Mouse (Mus musculus) ZHBTc4 (cell line): ENCODE results near the gene Phactr2.

Experiments
- DNase-seq: peaks from one replicate; pipeline ENCODE4 v3.0.0-alpha.2; 2011; ENCODE audit warnings: low read depth, low spot score

Gene Phactr2

DNA sequence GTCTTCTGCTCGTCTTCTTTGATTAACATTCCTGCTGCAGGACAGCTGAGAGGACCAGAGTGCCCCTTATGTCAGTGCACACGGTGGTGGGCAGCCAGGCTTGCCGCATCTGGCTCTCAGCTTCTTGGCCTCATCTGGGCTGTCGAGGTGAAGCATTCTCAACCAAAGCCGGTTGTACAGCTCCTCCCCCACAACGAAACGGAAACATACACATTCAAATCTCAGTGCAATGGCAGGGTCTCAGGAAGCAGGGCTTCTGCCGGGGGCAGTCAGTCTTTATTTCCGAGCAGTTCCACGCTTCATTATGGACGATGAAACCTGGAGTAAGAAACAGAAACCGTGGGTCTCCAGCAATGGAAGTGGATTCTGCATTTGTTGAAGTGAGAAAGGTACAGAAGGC, 260.3 kb downstream of the Phactr2 start:
- no peak for DNase-seq

DNA sequence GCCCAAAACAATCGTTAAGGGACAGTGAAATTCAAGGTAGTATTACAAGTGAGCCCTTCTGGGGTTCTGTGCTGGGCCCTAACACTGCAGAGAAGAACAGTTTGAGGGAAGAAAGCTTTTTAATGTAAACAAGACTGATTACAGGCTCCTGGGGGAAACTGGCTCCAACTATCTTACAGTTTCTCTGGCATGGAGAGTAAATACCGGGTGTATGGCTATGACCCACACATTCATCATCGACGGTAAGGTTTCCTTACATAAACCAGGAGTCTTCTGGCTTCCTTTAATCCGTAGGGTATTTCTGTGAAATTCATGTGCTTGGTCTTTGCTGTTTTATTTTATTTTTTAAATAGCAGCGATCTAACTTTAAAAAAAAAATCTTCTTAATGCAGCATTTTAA, 261.4 kb downstream of the Phactr2 start:
- DNase-seq: no peak

DNA sequence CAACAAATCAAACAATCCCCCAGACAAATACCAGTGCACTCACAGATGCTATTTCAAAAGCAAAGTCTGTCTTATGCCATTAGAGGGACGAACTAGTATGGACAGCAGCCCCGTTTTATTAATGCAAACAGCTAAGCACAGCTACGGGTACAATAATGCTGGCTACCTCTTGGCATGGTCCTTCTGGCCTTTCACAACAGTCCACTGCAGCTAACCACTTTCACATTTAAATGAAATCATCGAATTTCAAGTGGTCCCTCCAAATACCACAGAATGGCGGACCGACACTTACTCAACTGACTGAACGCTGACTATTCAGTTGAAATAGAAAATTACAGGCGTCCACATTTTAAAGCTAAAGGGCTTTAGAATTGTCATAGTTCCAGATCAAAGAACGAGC, 261.9 kb downstream of the Phactr2 start:
- no peak for DNase-seq

DNA sequence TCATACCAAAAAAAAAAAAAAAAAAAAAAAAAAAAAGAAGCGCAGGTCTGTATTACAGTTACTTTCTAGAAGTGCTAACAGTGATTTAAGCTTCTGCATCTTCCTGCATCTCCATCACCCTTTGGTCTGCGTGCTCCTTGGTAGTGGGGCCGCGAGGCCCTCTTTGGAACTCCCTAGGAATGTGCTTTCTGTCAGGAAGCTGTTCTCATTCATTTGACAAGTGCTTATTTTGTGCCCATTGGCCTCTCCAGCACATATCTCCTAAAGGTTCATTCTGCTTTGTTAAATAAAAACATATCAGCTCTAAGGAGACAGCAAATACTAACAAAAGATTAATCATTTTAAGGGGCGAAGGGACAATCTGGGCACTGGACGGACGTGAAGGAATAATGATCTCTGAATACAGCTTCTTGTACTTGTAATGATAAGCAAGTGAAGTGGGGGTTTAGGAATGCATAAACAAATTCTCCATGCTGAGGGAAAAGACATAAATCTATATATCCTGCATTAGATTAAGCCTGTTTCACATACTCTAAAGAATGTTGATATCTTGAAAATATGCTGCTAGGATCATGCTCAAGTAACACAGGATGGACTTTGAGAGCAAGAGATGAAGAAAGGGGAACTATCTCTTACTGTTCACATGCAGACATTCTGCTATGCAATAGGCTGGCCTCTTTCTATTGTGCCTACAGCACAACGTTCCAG, 264.1 kb downstream of the Phactr2 start:
- no peak for DNase-seq

DNA sequence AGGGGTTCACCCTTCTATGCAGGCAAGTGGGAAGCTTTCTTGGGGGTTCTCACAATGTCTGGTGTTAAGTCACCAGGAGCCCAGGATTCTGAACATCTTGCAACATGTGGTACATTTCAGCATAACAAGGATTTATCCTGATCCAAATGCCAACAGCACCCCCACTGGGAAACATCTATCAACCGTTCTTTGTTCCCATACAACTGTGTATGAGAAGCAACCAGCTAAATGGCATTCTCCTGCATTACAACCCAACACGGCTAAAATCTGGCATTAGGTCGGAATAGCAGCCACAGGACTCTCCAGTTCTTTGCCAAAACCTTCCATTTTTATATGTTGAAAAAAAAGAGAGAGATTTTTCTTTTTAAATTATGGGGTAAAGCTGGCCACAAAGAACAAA, 264.7 kb downstream of the Phactr2 start:
- DNase-seq: no peak

DNA sequence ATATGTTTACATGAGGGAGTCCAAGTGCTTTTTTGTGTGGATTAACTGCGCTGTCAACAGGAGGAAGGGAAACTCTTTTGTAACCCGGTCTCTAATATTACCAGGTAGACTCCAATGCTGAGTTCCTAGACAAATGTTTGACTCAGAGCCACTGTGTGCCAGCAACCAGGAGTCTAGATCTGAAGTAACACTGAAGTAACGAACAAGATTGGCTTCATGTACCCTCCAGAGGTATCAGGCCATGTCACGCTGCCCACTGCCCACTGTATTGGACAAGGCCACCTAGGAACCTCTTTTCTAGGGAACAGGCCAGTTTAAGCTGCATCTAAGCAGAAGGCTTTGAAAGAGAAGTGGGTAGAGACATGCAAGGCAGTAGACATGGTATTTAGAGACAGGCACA, 265.2 kb downstream of the Phactr2 start:
- DNase-seq: no peak

DNA sequence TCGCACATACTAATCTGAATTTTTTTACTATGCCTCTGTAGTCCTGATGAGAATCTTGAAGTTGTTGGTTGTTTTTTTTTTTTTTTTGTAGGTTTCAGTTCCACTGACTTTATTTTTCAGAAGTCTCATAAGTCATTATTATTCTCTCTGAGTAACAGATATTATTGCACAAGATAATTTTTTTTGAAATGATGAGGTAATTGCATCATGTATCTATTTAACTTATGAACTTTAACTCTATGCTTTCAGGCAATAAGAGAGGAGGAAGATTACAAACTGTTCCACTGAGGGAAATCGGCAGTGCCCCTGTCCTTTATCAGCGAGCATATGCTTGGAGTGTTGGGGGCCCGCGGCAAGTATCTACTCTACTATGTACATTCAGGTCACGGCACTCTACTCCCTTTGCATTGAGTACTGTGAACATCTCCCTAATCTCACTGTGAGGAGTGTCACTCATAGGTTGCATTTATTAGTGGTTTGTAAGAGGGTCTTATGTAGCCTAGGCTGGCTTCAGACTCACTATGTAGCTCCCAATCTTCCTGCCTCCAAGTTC, 272.4 kb downstream of the Phactr2 start:
- DNase-seq: no peak

DNA sequence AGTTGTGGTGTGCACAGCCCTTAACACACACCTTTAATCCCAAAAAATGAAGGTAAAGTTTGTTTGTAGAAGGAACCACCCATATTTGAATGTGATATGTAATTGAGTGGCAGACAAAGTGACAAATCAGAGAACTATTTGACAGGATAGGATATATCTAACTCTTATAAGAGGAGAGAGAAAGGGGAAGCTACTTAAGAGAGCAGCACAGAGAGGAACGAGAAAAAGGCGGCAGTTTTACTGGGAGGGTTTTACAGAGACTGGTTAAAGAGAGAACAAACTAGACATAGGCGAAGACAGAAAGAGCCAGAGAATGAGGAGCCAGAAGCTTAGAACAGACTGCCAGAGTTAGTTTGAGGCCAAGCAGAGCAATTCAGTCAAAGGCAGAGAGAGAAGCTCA, 273.4 kb downstream of the Phactr2 start:
- no peak for DNase-seq

DNA sequence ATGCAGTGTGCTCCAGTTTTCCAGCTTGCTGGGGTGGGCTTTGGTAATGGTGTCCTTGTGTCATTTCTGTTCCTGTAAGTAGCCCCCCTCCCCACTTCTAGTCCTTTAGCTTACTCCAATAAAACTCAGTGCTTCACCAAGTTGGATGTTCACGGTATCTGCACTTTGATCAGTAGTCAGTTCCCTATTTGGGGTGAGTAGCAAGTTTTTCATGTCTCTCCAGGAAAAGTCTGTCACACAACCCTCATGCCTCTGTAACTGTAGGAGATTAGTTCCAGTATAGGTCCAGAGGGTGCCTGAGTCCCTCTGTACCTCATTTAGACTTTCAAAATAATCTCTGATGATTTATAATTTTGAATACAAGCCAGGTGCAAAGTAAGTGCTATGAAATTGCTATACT, 275.0 kb downstream of the Phactr2 start:
- DNase-seq: no peak

DNA sequence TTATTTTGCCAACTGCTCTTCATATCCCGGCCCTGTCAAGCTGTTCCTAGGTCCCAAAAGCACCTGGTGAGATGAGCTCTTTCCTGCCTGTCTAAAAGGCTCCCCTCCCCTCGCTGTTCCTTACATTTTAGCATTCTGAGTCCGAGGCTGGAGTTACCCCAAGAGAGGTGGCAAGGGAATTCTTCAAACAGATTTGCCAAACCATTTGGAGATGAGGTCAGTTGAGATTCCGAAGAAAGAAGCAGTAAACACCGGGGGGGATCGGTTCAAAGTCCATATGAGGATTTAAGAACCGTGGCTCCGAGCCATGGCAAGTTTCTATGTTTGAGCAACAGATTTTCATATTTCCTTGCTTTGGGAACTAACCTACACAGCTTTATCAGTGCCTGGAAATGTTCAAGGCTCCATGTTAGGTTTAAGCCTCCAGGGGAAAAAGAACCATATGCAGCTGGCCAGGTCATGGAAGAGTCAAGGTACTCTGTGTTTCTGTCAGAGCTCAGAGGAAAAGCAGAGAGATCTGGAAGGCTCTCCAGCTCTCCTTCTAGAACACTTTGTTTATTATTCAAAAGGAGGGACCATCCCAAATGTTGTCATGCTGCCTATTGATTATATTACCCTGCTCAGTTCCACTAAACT, 277.2 kb downstream of the Phactr2 start:
- DNase-seq: no peak

DNA sequence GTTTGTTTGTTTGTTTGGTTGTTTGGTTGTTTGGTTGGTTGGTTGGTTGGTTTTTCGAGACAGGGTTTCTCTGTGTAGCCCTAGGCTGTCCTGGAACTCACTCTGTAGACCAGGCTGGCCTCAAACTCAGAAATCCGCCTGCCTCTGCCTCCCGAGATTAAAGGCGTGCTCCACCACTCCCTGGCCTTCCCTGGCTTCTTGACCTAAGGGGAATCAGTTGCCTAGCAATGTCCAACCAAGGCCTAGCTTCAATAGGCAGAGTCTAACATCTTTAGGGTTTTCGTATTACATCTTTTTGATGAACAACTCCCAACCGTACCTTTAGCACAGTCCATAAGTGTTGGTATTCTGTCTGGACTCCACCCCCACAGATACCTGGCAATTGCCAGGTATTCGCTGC, 280.7 kb downstream of the Phactr2 start:
- DNase-seq: peak; percentile 25

DNA sequence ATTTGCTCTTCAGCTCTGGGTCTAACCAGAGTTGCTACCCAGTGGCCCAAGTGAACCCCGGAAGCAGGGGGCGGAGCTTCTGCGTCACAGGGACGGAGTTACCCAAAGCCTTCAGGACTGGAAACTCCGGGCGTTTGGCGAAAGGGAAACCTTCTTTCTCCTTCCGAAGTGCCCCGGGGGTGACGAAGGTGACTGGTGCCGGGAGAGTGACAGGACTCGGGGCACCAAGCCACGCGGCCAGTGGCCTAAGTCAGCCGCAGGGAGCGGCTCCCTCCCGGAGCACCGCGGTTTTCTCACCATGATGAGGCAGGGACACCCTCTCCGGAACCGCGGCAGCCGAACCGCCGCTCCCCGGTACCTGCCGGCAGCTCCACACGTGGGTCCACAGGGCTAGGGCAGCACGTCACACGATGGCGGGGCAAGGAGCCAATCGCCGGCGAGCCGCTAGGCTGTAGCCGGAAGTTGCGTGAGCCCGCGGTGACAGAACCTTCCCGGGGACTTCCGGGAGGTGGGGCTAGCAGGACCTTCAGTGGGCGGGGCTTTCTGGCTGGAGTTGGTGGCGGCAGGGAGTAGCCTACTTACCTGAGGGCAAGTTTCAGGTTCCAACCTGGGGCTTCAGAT, 281.4 kb downstream of the Phactr2 start, which contains the start of gene Ltv1:
Gene Ltv1, minus strand, starts transcription at position 438 of the 621 bp plus-strand sequence.
- DNase-seq: peak; percentile 96

DNA sequence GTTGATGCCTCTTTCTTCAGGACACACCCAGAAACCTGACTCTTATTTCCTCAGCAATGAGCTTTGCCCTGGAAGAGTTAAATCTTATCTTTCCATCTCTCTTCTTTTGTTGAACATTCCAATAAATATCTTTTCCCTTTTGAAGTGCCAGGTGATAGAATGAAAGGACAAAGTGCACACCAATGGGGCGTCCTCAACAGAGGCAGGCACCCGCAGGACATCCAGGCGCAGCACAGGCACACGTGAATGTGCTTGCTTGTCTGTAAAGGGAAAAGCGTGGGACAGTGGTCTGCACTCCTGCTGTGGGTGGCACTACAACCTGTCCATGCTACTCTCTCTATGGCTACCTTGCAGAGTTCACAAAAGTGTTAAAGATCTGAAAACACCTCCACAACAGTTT, 284.3 kb downstream of the Phactr2 start:
- DNase-seq: no peak

DNA sequence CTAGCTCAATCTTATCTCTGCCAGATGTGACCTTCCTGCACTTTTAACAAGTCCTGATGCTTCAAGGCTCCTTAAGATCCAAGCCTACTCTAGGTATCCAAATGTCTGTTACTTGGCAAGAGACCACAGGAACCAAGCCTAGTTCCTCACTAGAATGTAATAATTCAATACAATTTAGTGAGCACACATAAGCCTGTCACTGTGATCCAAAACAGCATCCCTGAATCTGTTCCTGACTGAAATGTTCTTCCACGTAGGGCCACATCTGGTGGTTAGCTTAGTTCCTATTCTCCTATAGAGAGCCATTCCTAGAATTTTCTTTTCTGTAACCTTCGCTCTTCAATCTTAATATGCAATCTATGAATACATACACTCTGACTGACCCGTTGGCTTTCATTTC, 287.5 kb downstream of the Phactr2 start:
- no peak for DNase-seq

DNA sequence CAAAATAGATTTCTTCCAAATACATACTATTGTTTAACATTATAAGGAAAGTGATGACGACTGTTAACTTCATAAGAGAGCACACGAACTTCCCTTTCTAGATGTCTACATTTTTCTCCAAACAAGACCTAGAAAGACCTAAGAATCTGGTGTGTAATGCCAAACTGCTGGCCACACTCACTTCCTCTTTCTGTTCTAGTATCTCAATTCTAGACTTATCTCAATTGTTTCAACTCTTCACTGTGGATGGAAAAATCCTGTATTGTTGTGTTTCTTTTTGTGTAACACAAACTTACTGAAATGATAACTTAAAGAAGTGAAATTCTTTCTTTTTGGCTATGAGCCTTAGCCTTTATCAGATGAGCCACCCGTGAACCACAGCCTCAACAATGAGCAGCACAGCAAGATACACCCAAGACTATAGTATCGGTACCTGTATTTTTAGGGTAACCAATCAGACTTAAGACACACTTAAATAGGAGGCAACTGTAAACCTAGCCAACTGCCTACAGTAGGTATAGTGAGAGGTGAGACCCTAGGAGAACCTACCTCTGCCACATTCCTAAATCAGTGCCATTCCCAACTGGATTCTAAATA, 289.9 kb downstream of the Phactr2 start:
- no peak for DNase-seq

DNA sequence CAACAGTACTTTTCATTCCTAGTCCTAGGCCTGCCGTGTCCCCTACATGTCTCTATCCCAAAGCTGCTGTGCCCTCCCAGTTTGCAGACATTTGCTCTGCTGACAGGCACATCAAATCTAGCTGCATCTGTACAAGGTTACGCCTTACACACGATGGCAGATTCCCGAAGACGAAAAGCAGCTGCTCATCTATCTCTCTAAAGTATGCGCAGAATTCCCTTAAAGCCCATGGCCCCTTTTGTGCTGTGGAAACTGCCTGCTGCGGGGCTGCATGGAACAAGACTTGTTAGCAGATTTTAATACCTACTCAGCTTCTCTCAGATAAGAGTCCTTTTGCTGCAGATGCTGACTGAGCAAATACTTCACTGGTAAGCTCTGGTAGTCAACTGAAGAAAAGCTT, 294.0 kb downstream of the Phactr2 start:
- DNase-seq: no peak

DNA sequence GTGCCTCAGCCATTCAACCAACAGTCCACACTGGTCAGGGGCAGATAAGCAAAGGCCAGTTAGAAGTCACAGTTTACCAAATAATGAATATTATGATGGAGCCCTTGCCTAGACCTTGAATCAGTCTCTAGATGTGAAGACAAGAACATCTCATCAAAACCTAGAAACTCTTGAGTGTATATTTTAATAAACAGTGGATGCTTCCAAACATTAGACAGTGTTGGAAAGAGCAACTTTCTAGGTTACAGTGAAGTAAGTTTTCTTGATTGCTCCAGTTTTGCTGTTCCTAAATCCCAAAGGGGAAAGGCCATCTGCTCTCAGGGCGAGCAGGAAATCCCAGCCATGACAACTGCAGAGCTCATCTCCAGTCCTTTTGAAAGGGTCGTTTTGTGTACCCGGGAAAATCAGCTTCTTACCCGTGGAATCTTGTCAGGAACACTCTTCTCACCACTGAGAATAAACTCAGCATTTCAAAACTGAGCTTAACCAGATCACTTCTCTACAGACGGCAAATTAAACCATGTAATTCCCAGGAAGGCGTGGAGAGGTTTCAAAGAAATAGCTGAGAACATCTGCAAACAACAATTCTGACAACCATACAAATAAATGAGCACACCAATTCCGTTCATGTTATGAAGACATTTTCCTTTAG, 296.1 kb downstream of the Phactr2 start, which contains the start of gene Zc2hc1b:
Gene Zc2hc1b, minus strand, starts transcription at position 51 of the 652 bp plus-strand sequence.
- no peak for DNase-seq

DNA sequence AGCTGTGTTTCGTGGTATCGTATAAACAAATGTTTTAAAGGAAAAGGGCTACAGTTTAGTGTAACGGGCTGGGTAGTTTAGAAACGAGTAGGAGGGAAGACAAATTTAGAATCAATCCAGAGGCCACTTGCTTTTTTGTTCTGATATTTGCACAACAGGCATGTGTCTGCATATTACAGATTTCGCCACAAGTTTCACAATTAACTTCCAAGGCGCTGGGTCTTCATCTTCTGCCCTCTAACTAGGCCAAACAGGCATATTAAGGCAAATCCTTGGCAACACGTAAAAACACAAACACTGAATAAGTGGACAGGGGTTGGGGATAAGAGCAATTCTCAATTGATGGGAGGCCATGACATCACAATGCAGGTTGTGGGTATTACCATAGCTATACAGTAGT, 298.3 kb downstream of the Phactr2 start:
- no peak for DNase-seq

DNA sequence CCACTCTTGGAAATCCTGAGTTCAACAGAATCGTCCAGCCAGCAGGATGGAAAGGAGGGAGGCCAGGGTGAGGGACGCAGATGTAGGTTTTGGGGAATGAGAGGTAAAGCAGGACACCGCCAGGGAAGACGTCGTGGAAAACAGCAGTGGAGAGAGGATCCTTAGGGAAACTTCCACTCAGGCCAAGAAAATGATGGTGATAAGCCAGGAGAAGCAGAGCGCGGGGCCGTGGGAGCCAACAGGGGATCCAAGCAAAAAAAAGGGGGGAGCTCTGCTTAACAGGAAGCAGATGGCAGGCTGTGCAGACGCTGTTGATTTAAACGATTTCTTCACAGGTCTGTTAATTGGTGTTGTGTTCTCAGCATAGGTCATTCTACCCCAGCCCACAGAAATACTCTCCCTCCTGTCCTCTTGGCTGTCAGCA, 301.4 kb downstream of the Phactr2 start:
- no peak for DNase-seq

DNA sequence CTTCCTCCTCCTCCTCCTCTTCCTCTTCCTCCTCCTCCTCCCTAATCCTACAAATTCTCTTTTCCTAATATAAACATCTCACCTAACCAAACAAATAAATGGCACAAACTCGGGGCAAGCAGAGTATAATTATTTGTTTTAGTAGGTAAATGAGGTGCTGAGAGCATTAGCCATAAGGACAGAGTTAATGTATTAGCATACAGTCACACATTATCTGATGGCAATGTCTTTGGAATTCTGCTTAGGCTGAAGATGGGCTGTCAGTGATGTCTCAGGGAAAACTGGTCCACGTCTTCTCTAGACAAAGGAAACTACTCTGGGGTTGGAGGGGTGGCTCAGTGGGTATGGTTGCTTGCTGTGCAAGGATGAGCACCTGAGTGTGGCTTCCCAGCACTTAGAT, 302.8 kb downstream of the Phactr2 start:
- no peak for DNase-seq

DNA sequence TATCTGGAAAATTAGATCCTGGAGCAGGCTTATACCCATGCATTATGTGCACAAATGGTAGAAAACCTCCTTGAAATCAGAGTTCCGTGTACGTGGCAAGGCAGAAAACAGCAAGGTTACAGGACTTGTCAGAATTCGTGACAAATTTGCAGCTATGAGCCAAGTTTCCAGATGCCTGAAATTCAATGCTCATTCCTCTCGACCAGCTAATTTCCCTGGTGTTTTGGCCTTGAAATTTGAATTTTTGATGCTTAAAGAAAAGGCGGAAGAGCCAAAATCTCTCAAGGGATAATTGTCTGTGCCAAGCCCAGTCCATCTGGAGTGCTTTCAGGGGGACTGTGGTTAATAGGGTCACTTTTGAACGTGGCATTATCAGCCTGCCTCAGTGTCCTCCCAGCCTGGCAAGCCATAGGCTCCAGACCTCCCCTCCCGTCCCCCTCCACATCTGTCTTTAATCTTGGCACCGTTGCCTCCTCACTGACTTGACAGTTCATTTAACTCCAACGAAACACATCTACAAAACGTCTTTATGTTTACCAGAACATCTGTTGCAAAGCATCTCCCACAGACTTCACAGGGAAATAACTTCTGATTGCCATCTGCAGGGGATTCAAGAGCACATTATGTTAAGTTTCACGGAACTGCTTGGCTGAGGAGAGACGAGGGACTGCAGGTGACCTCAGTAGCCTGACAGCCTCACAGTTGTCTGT, 303.3 kb downstream of the Phactr2 start:
- no peak for DNase-seq
